Comparison of ENCODE assay signal across 22 mouse cellular contexts in the genomic region with DNA sequence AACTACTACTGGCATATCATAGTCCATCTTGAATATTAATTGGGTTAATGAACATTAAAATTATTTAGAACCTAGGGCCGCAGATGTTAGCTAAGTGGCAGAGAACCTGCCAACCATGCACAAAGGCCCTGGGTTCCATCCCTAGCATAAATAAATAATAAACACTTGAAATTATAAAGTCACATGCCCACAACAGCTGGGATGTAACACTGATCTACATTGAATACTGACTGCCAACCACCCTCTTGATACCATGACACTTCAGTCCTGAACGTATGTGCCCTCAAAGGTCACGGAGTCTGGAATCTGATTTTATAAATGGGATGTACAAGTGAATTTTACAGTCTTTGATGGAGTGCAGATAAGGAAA.
DNase-seq lines count a peak whose midpoint lies in the region; ATAC-seq and TF ChIP-seq lines count a peak whose summit lies in the region.
"Had no signal": no experiment of that assay in that cellular context is flagged by ENCODE, and none has a peak within 500 bp of the region (broad histone marks: within the 10 kb centered on the region; RNA-seq: fewer than 3 reads in every experiment).

No protein-coding gene starts in this region.

- 0 out of 2 replicates have a peak overlapping the region, but pooled peaks have one; percentile 17 for H3K27ac ChIP-seq in midbrain, embryonic 10.5 days (replicated peaks)
- H3K27ac ChIP-seq in midbrain, embryonic 16.5 days (ENCODE audit: low read length) = no peak overlapping the region
- peak overlapping the region; percentile 25; the same call in 1 of the 2 replicates for H3K27ac ChIP-seq in hindbrain, embryonic 11.5 days (ENCODE audit: low read depth, low read length)
- no peak overlapping the region for H3K27ac ChIP-seq in hindbrain, postnatal 0 days
- no peak overlapping the region for H3K27ac ChIP-seq in heart, adult 2 months
- H3K27ac ChIP-seq: forebrain, embryonic 10.5 days; limb, embryonic 10.5 days; liver, embryonic 15.5 days; lung, embryonic 15.5 days had no signal

- DNase-seq in midbrain, embryonic 10.5 days (ENCODE audit: low spot score) = no peak
- DNase-seq in hindbrain, embryonic 11.5 days (ENCODE audit: low spot score) = peak; percentile 13
- DNase-seq in hindbrain, postnatal 0 days (ENCODE audit: low spot score) = no peak
- DNase-seq in retina, postnatal 1 day = peak; percentile 7
- no peak for DNase-seq in thymus, postnatal 14 days
- no peak for DNase-seq in heart, adult 2 months
- DNase-seq: adrenal gland, postnatal 25 days; cerebellum, adult 9-10 months; gastrocnemius, postnatal 25 days; kidney, adult 18-20 months; liver; lung, postnatal 36 days; thymus, postnatal 36 days had no signal

- ATAC-seq in midbrain, embryonic 16.5 days = no peak; the same call in 1 of the 2 replicates
- peak; percentile 93 for ATAC-seq in hindbrain, embryonic 11.5 days (ENCODE audit: low FRiP score)
- peak; percentile 74 for ATAC-seq in hindbrain, postnatal 0 days
- ATAC-seq: CD4-positive, CD25-positive, alpha-beta regulatory T cell, adult 4 months; forebrain, embryonic 16.5 days; inflammation-experienced regulatory T-cells, adult 6 months had no signal

- no peak overlapping the region for H3K4me3 ChIP-seq in midbrain, embryonic 10.5 days
- no peak overlapping the region for H3K4me3 ChIP-seq in midbrain, embryonic 16.5 days (ENCODE audit: low read depth, low read length)
- H3K4me3 ChIP-seq in hindbrain, embryonic 11.5 days (ENCODE audit: low read depth, low read length) = no peak overlapping the region
- no peak overlapping the region for H3K4me3 ChIP-seq in hindbrain, postnatal 0 days (ENCODE audit: low read length)
- H3K4me3 ChIP-seq in heart, adult 2 months = no peak overlapping the region
- H3K4me3 ChIP-seq: forebrain, embryonic 10.5 days; limb, embryonic 10.5 days; liver, embryonic 15.5 days; lung, embryonic 15.5 days; megakaryocyte, embryonic 14.5 days had no signal

- no peak for TF ChIP-seq CTCF in hindbrain, postnatal 0 days (IDR thresholded peaks at IDR 0.05; ENCODE audit: low read depth)
- no peak for TF ChIP-seq CTCF in heart, adult 2 months (IDR thresholded peaks at IDR 0.05)

- H3K27me3 ChIP-seq in midbrain, embryonic 10.5 days (ENCODE audit: low read depth, poor library complexity, severe bottlenecking) = no peaks in the 10 kb centered on the region
- no peaks in the 10 kb centered on the region for H3K27me3 ChIP-seq in midbrain, embryonic 16.5 days (ENCODE audit: control insufficient read depth, insufficient read depth, low read depth, low read length)
- no peaks in the 10 kb centered on the region for H3K27me3 ChIP-seq in hindbrain, embryonic 11.5 days (ENCODE audit: control insufficient read depth, insufficient read depth, low read length)
- no peaks in the 10 kb centered on the region for H3K27me3 ChIP-seq in hindbrain, postnatal 0 days (ENCODE audit: insufficient read depth, low read length)
- no peaks in the 10 kb centered on the region for H3K27me3 ChIP-seq in heart, adult 2 months (ENCODE audit: control insufficient read depth, insufficient read depth, low read length)
- H3K27me3 ChIP-seq: liver, embryonic 15.5 days; lung, embryonic 15.5 days; megakaryocyte, embryonic 14.5 days had no signal

- 82% methylated on average over 3 of the region's 3 CpGs for WGBS in midbrain, embryonic 10.5 days
- WGBS in midbrain, embryonic 16.5 days = 49% methylated on average over 3 of the region's 3 CpGs
- 49% methylated on average over 3 of the region's 3 CpGs for WGBS in hindbrain, embryonic 11.5 days
- 50% methylated on average over 3 of the region's 3 CpGs for WGBS in hindbrain, postnatal 0 days
- WGBS in heart, adult 2 months = 80% methylated on average over 3 of the region's 3 CpGs

- no peak for TF ChIP-seq EP300 in heart, adult 2 months (IDR thresholded peaks at IDR 0.05; ENCODE audit: insufficient read depth, low read depth, low read length)

- no peaks in the 10 kb centered on the region for H3K36me3 ChIP-seq in midbrain, embryonic 10.5 days
- H3K36me3 ChIP-seq in midbrain, embryonic 16.5 days (ENCODE audit: control insufficient read depth, insufficient read depth, low read length) = no peaks in the 10 kb centered on the region
- H3K36me3 ChIP-seq in hindbrain, embryonic 11.5 days (ENCODE audit: control insufficient read depth, insufficient read depth, low read length) = no peaks in the 10 kb centered on the region
- H3K36me3 ChIP-seq in hindbrain, postnatal 0 days (ENCODE audit: insufficient read depth, low read length) = no peaks in the 10 kb centered on the region
- H3K36me3 ChIP-seq in heart, adult 2 months (ENCODE audit: control insufficient read depth, insufficient read depth, low read length) = no peaks in the 10 kb centered on the region
- H3K36me3 ChIP-seq: forebrain, embryonic 10.5 days; limb, embryonic 10.5 days; liver, embryonic 15.5 days; lung, embryonic 15.5 days had no signal

- H3K9me3 ChIP-seq in midbrain, embryonic 10.5 days (replicated peaks) = no peaks in the 10 kb centered on the region
- no peaks in the 10 kb centered on the region for H3K9me3 ChIP-seq in midbrain, embryonic 16.5 days (replicated peaks; ENCODE audit: control insufficient read depth, low read length, poor library complexity, severe bottlenecking)
- H3K9me3 ChIP-seq in hindbrain, embryonic 11.5 days (ENCODE audit: control insufficient read depth, low read length) = no peaks in the 10 kb centered on the region
- H3K9me3 ChIP-seq in hindbrain, postnatal 0 days (ENCODE audit: low read length) = no peaks in the 10 kb centered on the region
- H3K9me3 ChIP-seq: forebrain, embryonic 10.5 days; limb, embryonic 10.5 days; liver, embryonic 15.5 days; lung, embryonic 15.5 days; megakaryocyte, embryonic 14.5 days had no signal

- no peak for TF ChIP-seq POLR2A in heart, adult 2 months (IDR thresholded peaks at IDR 0.05; ENCODE audit: insufficient read depth, low read depth, low read length)

- no peak overlapping the region for H3K9ac ChIP-seq in midbrain, embryonic 16.5 days (ENCODE audit: low read depth, low read length)
- no peak overlapping the region for H3K9ac ChIP-seq in hindbrain, embryonic 11.5 days (ENCODE audit: low read depth, low read length)
- H3K9ac ChIP-seq in hindbrain, postnatal 0 days (replicated peaks; ENCODE audit: low read length) = no peak overlapping the region
- H3K9ac ChIP-seq in heart, adult 2 months (ENCODE audit: low read depth, low read length) = no peak overlapping the region
- H3K9ac ChIP-seq: liver, embryonic 15.5 days; lung, embryonic 15.5 days had no signal

- intact Hi-C loops in heart, adult 2 months (cut with DNase I) = no loop called here

- H3K4me2 ChIP-seq in midbrain, embryonic 16.5 days (ENCODE audit: low read length) = no peak overlapping the region
- H3K4me2 ChIP-seq in hindbrain, embryonic 11.5 days (replicated peaks; ENCODE audit: low read depth, low read length) = no peak overlapping the region
- H3K4me2 ChIP-seq in hindbrain, postnatal 0 days (ENCODE audit: low read depth, low read length) = no peak overlapping the region
- H3K4me2 ChIP-seq: liver, embryonic 15.5 days; lung, embryonic 15.5 days had no signal

- peaks cover 19% of the 10 kb centered on the region; the same call in 1 of the 2 replicates for H3K4me1 ChIP-seq in midbrain, embryonic 10.5 days
- no peaks in the 10 kb centered on the region for H3K4me1 ChIP-seq in midbrain, embryonic 16.5 days (ENCODE audit: control insufficient read depth, insufficient read depth, low read length)
- H3K4me1 ChIP-seq in hindbrain, embryonic 11.5 days (replicated peaks; ENCODE audit: control insufficient read depth, insufficient read depth, low read length) = no peaks in the 10 kb centered on the region
- H3K4me1 ChIP-seq in hindbrain, postnatal 0 days (ENCODE audit: insufficient read depth, low read length) = no peaks in the 10 kb centered on the region
- no peaks in the 10 kb centered on the region for H3K4me1 ChIP-seq in heart, adult 2 months (ENCODE audit: control insufficient read depth, insufficient read depth, low read length)
- H3K4me1 ChIP-seq: forebrain, embryonic 10.5 days; limb, embryonic 10.5 days; liver, embryonic 15.5 days; lung, embryonic 15.5 days; megakaryocyte, embryonic 14.5 days had no signal

- H3K79me2 ChIP-seq in heart, adult 2 months (replicated peaks; ENCODE audit: control insufficient read depth, insufficient read depth, low read length) = no peaks in the 10 kb centered on the region

Comparison
In these comparisons a context has a peak if more than half of its experiments do, and no peak if none do; other contexts are left out.
1. DNase-seq: peak in hindbrain, embryonic 11.5 days (single experiment) and retina, postnatal 1 day (single experiment); none in midbrain, embryonic 10.5 days (single experiment), hindbrain, postnatal 0 days (single experiment), thymus, postnatal 14 days (single experiment) and heart, adult 2 months (0 of 2).
2. H3K27ac ChIP-seq: peak in midbrain, embryonic 10.5 days (single experiment) and hindbrain, embryonic 11.5 days (single experiment); none in midbrain, embryonic 16.5 days (single experiment), hindbrain, postnatal 0 days (single experiment) and heart, adult 2 months (single experiment).